Mouse (Mus musculus) intestine, postnatal 0 days (tissue): ENCODE measurements around the gene Csnk2a2. TPM values are rescaled to one million over a fixed set of nuclear protein-coding genes. Genes with fewer than 3 reads are reported as not detected.

ENCODE experiments used
- ATAC-seq: fragments of 200-750 bp; cut with Nextera tagmentation; 2 replicates; pipeline ENCODE4 v1.8.0; 2017; ENCODE audit warnings: mild to moderate bottlenecking, moderate TSS enrichment, moderate library complexity
- H3K27ac ChIP-seq: fragments of 300-500 bp; sonication (generic); 2 replicates; pipeline ENCODE4 v1.5.1; 2014; ENCODE audit warnings: mild to moderate bottlenecking, low read depth, low read length, moderate library complexity
- H3K27me3 ChIP-seq: fragments of 300-500 bp; sonication (generic); replicated peaks from 2 replicates; pipeline ENCODE4 v1.6.1; 2014; ENCODE audit warnings: low read length, mixed read lengths; ENCODE audit not compliant: control insufficient read depth, insufficient read depth
- H3K36me3 ChIP-seq: fragments of 300-500 bp; sonication (generic); 2 replicates; pipeline ENCODE4 v1.6.1; 2014; ENCODE audit warnings: mild to moderate bottlenecking, moderate library complexity; ENCODE audit not compliant: control insufficient read depth, insufficient read depth
- H3K4me1 ChIP-seq: fragments of 300-500 bp; sonication (generic); replicated peaks from 2 replicates; pipeline ENCODE4 v1.6.1; 2014; ENCODE audit warnings: antibody characterized with exemption, low read length, mixed read lengths; ENCODE audit not compliant: control insufficient read depth, insufficient read depth
- H3K4me2 ChIP-seq: fragments of 300-500 bp; sonication (generic); replicated peaks from 2 replicates; pipeline ENCODE4 v1.6.1; 2014; ENCODE audit warnings: low read depth, mild to moderate bottlenecking, moderate library complexity
- H3K4me3 ChIP-seq: fragments of 300-500 bp; sonication (generic); 2 replicates; pipeline ENCODE4 v1.5.1; 2014; ENCODE audit warnings: low read depth, low read length
- H3K9ac ChIP-seq: fragments of 300-500 bp; sonication (generic); 2 replicates; pipeline ENCODE4 v1.6.1; 2014; ENCODE audit warnings: mild to moderate bottlenecking, low read depth, low read length
- H3K9me3 ChIP-seq: fragments of 300-500 bp; sonication (generic); 2 replicates; pipeline ENCODE4 v1.6.1; 2016; ENCODE audit warnings: mixed run types; ENCODE audit not compliant: control insufficient read depth
- CTCF ChIP-seq: sonication (generic); IDR thresholded peaks from 2 replicates; pipeline ENCODE4 v1.5.1; 2016; ENCODE audit warnings: low read depth, mild to moderate bottlenecking, control low read depth, antibody characterized with exemption, moderate library complexity
- WGBS: fragments of 180-500 bp; shearing (Covaris S2); extraction: QIAGEN DNeasy Blood & Tissue Kit; methylation state at CpG from one replicate; pipeline ENCODE4 v1.1.7; 2014; 5-methylcytosine and 5-hydroxymethylcytosine counted together
- polyA plus RNA-seq: library from polyadenylated mRNA; unstranded; fragments of >200 nt; fragmentation: Nextera tagmentation; extraction: Ambion mirVana; gene quantifications from 2 replicates; pipeline ENCODE4 v1.2.1, GENCODE M21; 2015

Csnk2a2 gene
- polyA plus RNA-seq: 6.7 and 7.2 TPM in 2 replicates

DNA sequence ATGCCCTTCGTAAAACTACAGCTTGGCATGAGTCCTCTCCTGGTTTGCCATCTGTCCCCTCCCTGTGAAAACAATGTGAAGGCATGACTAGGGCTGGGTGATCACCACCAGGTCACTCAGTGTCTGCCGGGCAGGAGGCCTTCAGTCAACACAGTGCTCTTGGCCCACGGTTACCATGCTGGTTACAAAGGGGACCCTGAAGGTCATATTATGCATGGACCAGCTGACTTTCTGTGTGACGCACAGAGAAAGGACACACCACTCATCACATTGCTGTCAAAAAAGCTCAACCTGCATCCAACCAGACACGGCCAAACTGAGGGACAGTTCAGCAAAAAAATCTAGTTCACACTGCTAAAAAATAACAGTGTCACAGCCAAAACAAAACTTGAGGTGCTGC is at the start of gene Csnk2a2:
Gene Csnk2a2, minus strand, starts transcription at position 34 of the 400 bp plus-strand sequence.
- peaks cover 4% of the 10 kb centered on the region; the same call in 1 of the 2 replicates for H3K4me1 ChIP-seq
- no peak for TF ChIP-seq CTCF
- peak within 1 kb of the TSS; percentile 76 for H3K4me3 ChIP-seq
- H3K27ac ChIP-seq: no peak within 1 kb of the TSS
- no peaks in the 10 kb centered on the region for H3K27me3 ChIP-seq
- WGBS: 74% methylated on average over 5 of the region's 5 CpGs
- no peak for ATAC-seq
- H3K9ac ChIP-seq: 0 out of 2 replicates have a peak within 1 kb of the TSS, but pooled peaks have one; percentile 96
- peak within 1 kb of the TSS; percentile 81 for H3K4me2 ChIP-seq
- no peaks in the 10 kb centered on the region for H3K9me3 ChIP-seq
- H3K36me3 ChIP-seq: peaks cover 10% of the 10 kb centered on the region; the same call in 1 of the 2 replicates

DNA sequence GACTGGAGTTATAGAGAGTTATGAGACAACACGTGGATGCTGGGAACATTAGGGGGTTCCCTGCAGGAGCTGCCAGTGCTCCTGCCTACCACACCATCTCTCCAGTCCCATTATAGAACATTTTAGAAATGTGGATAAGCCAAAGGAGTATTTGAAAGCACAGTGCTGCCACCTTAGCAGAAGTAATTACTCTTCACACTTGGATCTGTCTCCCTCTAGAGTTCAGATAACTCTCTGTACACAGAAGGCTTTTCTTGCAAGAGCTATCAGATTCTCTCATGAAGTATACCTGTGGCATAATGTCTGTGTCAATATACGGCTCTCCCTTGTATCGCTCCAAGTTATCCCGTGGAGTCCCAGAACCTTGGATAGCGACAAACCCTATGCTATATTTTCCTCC is 49.6 kb upstream of the Csnk2a2 start:
- Histone ChIP-seq H3K27me3 (no peaks in the 10 kb centered on the region; the same call in 1 of the 2 replicates), H3K9ac (no peak overlapping the region), H3K9me3 (0 out of 2 replicates have a peak, but pooled peaks cover 4% of the 10 kb centered on the region), H3K4me1 (no peaks in the 10 kb centered on the region), H3K27ac (no peak overlapping the region), H3K36me3 (no peaks in the 10 kb centered on the region), H3K4me3 (no peak overlapping the region), H3K4me2 (no peak overlapping the region)
- WGBS: 56% methylated on average over 5 of the region's 5 CpGs
- TF ChIP-seq CTCF: peak; percentile 59
- no peak for ATAC-seq

DNA sequence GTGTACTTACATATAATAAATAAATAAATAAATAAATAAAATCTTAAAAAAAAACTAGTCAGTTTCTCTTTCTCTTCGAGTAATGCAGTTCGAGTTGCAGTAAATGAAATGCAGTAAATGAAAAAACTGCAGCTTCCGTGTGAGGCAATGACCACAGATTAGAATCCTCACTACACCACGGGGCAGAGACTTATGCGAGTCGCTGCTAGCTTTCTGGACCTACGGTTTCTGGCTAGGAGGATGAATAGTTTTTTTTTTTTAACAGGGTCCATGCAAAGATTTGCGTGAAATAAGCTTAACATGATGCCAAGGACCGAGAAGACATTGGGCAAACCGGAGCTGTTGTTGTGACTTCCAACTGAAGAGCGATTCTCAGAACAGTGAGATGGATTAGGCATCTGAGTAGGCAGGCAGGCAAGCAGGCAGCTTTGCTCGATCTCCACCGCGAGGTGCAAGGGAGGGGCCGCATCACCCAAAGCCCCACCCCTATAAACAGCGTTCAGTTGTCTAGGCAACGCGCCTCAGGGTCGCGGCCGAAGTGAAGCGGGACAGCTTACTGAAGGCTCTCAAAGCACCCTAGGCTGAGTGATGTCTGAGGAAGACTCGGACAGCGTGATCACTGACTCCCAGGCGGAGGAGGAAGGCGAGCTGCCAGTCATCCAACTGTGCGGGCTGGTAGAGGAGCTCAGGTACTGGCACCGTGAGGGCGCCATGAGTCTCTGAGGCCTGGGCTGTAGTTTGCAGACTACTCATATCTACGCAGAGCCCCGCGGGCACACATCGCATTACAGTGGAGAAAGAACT is 43.9 kb upstream of the Csnk2a2 start, which contains the start of gene Ccdc113:
Gene Ccdc113, plus strand, starts transcription at position 502 of the 804 bp plus-strand sequence.
- H3K36me3 ChIP-seq: no peaks in the 10 kb centered on the region
- H3K27me3 ChIP-seq: no peaks in the 10 kb centered on the region; the same call in 1 of the 2 replicates
- 0 out of 2 replicates have a peak, but pooled peaks cover 4% of the 10 kb centered on the region for H3K9me3 ChIP-seq
- no peak within 1 kb of the TSS for H3K9ac ChIP-seq
- peak within 1 kb of the TSS; percentile 42 for H3K4me3 ChIP-seq
- WGBS: 5% methylated on average over 33 of the region's 33 CpGs
- H3K27ac ChIP-seq: no peak within 1 kb of the TSS
- no peak for TF ChIP-seq CTCF
- H3K4me2 ChIP-seq: peak within 1 kb of the TSS; percentile 72
- ATAC-seq: peak; percentile 68; the same call in 1 of the 2 replicates
- no peaks in the 10 kb centered on the region for H3K4me1 ChIP-seq

DNA sequence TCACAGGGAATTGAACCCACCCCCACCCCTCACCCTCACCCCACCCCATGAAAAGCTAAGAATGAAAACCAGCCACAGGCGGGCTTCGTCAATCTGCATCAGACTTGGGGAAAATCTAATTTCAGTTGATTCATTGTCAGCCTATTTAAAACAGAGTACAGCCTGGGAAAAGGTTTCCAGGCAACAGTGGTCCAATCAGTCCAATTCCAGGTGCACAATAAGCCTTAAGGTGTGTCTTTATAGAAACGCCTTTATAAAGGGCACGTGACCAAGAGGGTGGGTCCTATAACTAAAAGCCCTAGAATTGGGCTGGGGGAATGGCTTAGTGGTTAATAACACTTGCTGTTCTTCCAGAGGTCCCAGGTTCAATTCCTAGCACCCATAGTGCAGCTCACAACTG is 42.4 kb upstream of the Csnk2a2 start:
- H3K27me3 ChIP-seq: no peaks in the 10 kb centered on the region; the same call in 1 of the 2 replicates
- H3K4me1 ChIP-seq: no peaks in the 10 kb centered on the region
- no peak for TF ChIP-seq CTCF
- no peaks in the 10 kb centered on the region for H3K36me3 ChIP-seq
- no peak overlapping the region for H3K9ac ChIP-seq
- H3K9me3 ChIP-seq: 0 out of 2 replicates have a peak, but pooled peaks cover 4% of the 10 kb centered on the region
- no peak for ATAC-seq
- no peak overlapping the region for H3K27ac ChIP-seq
- no peak overlapping the region for H3K4me2 ChIP-seq
- H3K4me3 ChIP-seq: no peak overlapping the region
- WGBS: 50% methylated on average over 4 of the region's 4 CpGs

DNA sequence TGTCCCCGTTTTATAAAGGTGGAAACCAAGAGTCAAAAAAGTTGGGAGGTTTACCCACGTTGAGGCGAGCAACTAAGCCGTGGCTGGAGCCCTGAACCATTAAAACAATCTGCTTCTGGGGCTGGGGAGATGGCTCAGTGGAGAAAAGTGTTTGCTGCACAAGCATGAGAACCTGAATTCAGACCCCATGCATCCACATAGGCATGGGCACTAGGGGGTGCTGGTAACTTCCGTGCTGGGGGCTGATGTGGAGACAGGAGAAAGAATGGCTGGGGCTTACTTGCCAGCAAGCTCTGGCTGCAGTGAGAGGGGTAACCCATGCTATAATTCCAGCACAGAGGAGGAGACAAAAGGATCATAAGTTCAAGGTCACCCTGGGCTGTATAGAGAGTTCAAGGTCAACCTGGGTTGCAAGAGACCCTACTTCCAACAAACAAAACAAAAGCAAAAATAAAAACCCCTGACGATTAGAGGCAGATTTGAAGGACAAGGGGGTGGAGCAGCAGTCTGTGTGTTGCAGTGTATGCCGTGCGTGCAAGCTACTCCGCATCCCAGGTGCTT is 39.0 kb upstream of the Csnk2a2 start:
- WGBS: 60% methylated on average over 9 of the region's 9 CpGs
- no peak overlapping the region for H3K9ac ChIP-seq
- H3K27me3 ChIP-seq: no peaks in the 10 kb centered on the region
- no peaks in the 10 kb centered on the region for H3K4me1 ChIP-seq
- H3K4me2 ChIP-seq: no peak overlapping the region
- H3K36me3 ChIP-seq: no peaks in the 10 kb centered on the region
- peak; percentile 14; the same call in 1 of the 2 replicates for TF ChIP-seq CTCF
- no peak overlapping the region for H3K27ac ChIP-seq
- H3K4me3 ChIP-seq: no peak overlapping the region
- H3K9me3 ChIP-seq: no peaks in the 10 kb centered on the region
- ATAC-seq: no peak

DNA sequence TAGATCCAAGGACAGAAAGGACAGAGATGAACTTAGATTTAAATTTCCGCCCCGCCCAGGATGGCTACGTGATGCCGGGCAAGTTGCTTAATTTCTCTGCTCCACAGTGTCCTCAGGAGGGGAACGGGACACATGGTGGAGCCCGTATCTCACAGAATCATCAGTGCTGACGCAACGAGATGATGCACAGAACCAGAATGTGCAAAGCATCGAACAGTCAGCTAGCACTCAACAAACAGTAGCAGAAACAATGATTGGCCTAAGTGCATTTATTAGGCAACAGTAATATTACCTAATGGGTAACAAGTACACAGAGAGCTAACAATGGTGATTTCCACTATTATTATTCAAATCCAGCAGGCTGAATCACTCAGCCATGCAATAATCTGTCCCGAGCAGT is 38.4 kb upstream of the Csnk2a2 start:
- Histone ChIP-seq H3K4me1 (no peaks in the 10 kb centered on the region), H3K27me3 (no peaks in the 10 kb centered on the region), H3K36me3 (no peaks in the 10 kb centered on the region), H3K4me3 (no peak overlapping the region), H3K9ac (no peak overlapping the region), H3K27ac (no peak overlapping the region), H3K9me3 (no peaks in the 10 kb centered on the region), H3K4me2 (no peak overlapping the region)
- ATAC-seq: no peak
- 88% methylated on average over 10 of the region's 10 CpGs for WGBS
- TF ChIP-seq CTCF: no peak
